Mouse (Mus musculus): ENCODE data around the gene Ahnak.

- no peak for TF ChIP-seq CTCF (IDR thresholded peaks at IDR 0.05; ENCODE audit: low read depth, low read length)
- TF ChIP-seq POLR2A (IDR thresholded peaks at IDR 0.05; ENCODE audit: extremely low read depth, insufficient read depth, low read length), result no peak
Measured at GRCm38 (mm10) chr19:8981450-8982168, 7.5 kb upstream of the Ahnak start.
